Mouse (Mus musculus): ENCODE data around the gene Fndc3b.

GRCm38 (mm10) chr3:27389923-27390322 is 321.2 kb downstream of the Fndc3b start:
- no peak for TF ChIP-seq POLR2A (IDR thresholded peaks at IDR 0.05; ENCODE audit: low read depth, low read length)
- TF ChIP-seq CTCF (IDR thresholded peaks at IDR 0.05; ENCODE audit: borderline replicate concordance, insufficient read depth, low read length), result no peak

Data from embryonic fibroblast, embryonic 13.5 days (primary cell).